Mouse (Mus musculus): ENCODE results near the gene Cst8.
"Not testable (repeated sequence)": the region's sequence is repeated elsewhere in the genome, so short reads cannot be mapped to it uniquely, and the experiment has no call there.

The Cst8 gene

DNA sequence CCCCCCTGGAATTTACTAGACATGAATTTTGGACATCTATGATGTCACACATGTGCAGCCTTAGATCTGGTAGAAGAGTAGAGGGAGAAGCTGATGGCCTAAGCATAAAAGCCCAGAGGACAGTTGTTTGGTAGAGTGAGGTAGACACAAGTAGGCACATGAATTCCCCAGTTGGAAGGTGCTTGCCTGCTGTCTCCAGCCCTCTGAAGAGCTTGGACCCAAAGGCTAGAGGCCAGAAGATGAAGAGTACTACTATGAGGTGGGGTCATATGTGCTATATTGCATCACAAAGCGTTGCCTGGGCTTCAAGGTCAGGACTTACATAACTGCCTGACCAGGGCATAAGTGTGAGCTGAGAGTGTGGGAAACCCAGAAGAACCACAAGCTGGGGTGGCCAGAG is at the start of gene Cst8:
Cst8 (plus strand) TSS at position 301 of the 400 bp plus-strand sequence.
- DNase-seq (ENCODE audit: low read depth, low spot score) = no peak

GRCm38 (mm10) chr2:148750058-148750457 is 48.5 kb upstream of the Cst8 start, which contains the start of gene Cstl1:
Gene Cstl1 (plus strand): TSS chr2:148750358.
- no peak for DNase-seq (ENCODE audit: low read depth, low spot score)

DNA sequence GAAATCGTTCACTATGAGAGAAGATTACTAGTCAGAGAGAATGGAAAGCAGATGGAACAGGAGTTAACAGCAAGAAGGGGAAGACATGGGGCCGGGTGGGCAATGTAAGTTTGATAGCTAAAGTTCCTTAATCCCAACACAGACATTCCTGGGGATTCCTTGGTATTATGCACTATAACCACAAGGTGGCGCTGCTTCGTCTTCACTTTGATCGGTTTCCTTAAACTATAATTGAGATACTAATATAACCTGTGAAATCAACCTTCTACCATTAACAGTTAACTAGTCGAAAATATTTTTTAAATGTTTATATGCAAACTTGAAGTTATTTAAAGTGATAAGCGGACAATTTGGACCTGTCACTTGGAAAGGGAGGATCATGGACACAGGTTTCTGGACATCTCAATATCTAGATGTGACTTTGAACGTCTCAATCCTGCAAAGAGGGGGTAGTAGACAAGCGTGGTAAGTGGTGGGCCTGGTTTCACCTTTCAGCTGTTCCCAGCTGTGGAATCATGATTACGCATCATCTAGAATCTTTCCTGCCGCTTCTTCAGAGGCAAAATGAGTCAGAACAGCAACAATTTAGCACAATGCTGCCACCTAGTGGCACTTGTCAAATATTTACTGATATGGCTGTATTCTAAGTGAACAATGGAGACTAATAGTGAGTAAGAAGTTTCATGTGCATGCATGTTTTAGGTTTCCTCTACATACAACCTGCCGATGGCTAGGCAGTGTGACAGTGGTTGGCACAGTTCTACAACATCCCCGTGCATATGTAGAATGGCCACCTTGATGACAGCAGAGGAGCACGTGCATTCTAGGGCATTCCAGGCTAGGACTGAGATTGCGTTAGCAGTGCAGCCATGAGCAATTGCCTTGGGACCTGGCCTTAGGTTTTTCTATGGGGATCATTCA is 46.4 kb upstream of the Cst8 start:
- peak; percentile 87 for DNase-seq (ENCODE audit: low read depth, low spot score)

DNA sequence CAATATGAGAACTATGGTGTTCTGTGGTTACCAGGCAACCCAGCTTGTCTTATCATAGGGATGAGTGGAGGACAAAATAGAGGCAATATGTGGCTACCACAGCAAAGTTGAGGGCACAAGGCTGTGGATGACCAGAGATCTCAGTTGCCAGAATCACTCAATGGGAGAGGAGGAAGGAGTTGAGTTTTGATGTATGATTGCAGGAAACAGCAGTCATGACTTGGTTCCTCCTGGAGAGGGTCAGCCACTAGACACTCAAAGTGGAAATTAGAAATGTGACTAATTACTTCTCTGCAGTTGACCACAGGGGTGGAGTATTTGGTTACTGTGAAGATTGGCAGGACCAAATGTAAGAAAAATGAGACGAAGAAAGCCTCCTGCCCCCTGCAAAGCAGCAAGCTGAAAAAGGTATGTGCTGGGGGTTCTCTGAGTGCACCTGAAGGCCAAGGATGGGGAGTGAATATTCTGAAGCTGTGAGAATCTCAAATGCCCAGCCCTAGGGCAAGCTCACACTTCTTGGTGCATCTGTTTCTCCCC is 44.2 kb upstream of the Cst8 start:
- no peak for DNase-seq (ENCODE audit: low read depth, low spot score)

DNA sequence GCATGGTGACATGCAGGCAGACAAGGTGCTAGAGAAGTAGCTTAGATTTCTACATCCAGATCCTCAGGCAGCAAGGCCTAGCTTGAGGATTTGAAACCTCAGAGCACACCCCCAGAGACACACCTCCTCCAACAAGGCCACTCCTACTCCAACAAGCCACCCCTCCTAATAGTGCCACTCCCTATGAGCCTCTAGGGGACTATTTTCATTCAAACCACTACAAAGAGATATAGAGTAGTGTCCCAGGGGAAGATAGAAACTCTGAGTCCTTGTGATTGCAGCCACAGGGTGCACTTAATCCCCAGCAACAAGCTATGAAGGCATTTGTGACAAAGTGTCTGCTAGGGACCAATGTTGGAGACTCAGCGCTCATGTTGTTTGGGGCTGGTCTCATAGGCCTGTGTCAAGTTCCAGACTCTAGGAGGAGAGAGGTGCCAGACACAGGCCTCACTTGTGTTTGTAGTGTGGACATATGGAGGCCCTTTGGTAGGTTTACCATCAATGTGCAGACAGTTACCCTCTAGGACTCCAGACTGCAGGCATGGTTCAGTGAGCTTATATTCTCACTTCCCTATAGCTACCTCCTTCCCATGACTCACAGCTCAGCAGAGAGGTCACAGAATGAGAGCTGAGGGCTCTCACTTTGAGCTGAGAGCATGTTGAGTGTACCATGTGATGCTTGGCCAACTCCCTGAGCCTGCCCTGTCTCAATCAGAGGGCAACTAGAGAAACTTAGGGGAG is 34.8 kb upstream of the Cst8 start:
- DNase-seq (ENCODE audit: low read depth, low spot score) = peak; percentile 17

GRCm38 (mm10) chr2:148771397-148771796 is 27.2 kb upstream of the Cst8 start, which contains the start of gene Cst11:
Gene Cst11 (minus strand): TSS chr2:148771497.
- not testable (repeated sequence) for DNase-seq (ENCODE audit: low read depth, low spot score)

GRCm38 (mm10) chr2:148781709-148782108 is 16.9 kb upstream of the Cst8 start, which contains the start of gene 8030411F24Rik:
Gene 8030411F24Rik (plus strand): TSS chr2:148782009.
- DNase-seq (ENCODE audit: low read depth, low spot score) = no peak

DNA sequence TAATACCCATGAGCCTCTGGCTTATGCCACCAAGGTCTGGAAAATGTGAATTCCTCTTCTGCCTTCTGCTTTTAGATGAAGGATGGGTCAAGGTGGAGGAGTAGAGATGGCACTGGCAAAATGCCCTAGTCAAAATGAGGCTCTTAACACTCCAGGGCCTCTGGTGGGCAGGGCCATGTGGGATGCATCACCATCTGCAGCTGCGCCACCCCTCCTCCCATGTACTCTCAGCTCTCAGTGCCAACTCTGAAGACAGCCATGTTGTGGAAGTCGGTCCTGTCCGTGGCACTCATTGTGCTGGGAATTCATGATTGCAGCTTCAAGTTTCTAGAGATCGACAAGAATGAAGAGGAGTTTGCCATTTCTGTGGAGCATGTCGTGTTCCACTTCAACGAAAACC is 9.4 kb upstream of the Cst8 start, which contains the start of gene Cst12:
Cst12 (plus strand) TSS at position 220 of the 400 bp plus-strand sequence.
- no peak for DNase-seq (ENCODE audit: low read depth, low spot score)

DNA sequence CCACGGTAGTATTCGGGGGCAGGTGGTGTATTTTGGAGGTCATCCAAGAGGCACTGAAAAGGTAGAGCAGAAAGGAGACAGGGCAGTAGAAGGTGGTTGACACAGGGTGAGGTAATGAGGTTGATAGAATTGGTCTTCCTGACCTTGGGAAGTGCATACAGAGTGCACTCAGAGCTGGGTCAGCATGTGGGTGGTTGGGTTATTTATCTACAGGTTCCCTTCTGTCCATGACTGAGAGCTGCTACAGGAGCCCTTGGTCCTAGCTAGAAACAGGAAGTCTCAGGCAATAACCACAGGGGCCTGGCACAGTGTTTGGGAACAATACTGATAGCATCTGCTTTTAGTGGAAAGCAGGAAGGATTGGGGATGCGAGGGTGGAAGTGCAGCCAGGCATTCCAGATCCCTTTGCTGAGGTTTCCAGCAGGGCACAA is 2.9 kb downstream of the Cst8 start:
- no peak for DNase-seq (ENCODE audit: low read depth, low spot score)

- no peak for DNase-seq (ENCODE audit: low read depth, low spot score)
Measured at GRCm38 (mm10) chr2:148806696-148807095, 8.1 kb downstream of the Cst8 start.

DNA sequence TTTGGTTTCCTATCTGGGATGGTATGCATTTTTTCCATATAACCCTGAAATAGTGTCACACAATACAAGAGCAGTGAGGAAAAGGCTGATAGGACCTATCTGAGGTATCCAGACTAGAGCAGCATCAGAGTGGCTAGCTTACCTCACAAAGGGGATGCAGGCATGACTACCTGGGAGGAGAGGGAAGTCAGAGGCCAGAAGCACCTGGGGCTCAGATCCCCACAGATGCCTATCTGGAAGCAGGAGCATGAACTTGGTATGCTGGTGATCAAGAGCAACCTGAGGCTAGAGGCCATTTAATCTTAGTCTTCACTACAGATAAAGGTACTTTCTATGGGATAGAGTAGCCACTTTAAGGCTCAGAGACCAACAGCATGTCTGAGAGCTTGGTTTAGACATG is 21.3 kb downstream of the Cst8 start, which contains the start of gene Cst13:
Cst13 (plus strand) TSS at position 173 of the 400 bp plus-strand sequence.
- DNase-seq (ENCODE audit: low read depth, low spot score) = no peak

DNA sequence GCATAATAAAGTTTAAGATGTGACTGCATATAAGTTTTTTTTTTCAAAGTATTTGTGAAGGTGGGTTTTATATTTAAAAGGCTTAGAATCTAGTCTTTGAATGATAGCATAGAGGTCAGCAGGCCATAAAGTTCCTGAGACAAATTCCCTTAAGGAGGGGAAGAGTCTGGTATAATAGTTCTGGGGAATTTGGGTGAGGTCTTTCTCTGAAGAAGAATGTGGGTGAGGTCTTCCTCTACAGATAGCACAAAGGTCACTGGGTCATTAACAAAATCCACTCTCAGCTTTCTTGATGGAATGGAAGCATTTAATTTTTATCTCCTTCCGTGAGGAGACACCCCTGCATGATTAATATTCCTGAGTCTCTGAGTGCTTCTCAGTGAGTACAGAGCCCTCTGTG is 27.4 kb downstream of the Cst8 start:
- peak; percentile 35 for DNase-seq (ENCODE audit: low read depth, low spot score)

DNA sequence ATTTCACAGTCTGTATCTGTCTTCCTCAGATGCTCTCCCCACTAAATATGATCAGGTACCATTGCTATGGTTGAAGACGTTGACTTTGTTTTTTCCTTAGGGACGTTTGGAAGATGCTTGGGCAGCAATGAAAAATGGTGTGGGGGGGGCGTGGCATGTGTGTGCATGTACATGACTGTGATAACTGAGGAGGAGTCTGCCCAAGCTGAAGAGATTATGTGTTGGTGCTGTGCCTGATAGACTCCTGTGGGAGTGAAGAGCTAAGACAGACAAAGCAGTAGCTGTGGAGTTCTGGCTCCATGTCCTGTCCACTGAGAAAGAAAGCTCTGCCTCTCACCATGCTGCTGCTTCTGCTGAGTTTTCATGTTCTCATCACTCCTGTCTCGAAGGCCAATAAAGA is 36.3 kb downstream of the Cst8 start, which contains the start of gene Cst9:
Cst9 (plus strand) TSS at position 236 of the 400 bp plus-strand sequence.
- DNase-seq (ENCODE audit: low read depth, low spot score) = no peak

GRCm38 (mm10) chr2:148838075-148838777 is 39.6 kb downstream of the Cst8 start:
- no peak for DNase-seq (ENCODE audit: low read depth, low spot score)

DNA sequence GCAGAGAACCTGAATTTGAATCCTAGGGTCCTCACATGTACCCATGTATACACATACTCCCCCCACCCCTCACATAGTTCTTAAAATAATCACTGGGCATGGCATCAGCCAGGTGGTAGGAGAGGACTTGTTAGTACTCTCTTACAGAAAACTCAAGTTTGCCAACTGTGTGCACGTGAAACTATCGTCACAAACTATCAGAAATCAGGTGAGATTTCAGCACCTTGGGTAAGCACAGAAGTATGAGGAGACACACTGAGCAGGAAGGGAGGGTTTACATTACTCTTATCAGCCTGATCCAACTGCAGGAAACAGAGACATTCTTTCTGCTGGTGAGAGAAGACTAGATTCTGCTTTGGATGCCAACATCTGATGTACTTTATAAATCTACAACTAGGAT is 40.6 kb downstream of the Cst8 start:
- DNase-seq (ENCODE audit: low read depth, low spot score) = no peak

DNA sequence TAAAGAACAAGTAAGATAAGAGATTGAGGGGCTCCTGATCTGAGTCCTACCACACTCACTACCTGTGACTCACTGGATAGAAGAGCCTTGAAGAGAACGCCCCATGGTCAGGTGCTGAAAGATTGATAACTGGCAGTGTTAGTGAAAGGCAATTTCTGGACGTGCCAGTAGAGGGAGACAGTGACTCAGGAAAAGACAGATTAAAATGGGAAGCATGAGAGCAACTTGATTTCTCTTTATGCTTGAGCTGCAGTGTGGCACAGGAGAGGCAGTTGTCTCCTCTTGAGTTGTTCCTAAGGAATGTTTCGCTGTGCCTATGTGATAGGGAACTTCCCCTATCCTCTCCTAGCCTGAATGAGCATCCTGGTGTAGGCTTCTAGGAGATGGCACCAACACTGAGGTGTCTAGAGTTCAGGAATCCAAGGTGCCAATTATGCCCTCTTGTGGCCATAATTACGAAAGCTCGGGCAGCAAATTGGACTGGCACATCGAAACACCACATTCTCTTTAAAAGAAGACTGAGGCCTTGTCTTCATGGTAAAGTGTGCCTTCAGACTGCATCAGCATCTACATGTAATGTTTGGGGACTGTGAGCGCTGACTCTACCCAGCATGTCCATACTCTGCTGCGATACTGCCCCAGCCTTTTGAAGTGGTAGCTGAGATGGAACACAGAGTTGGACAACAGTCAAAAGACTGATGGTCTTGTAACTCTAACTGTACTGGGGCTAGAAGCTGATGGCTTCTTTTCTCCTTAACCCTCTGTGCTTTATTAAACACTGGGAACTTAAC is 52.7 kb downstream of the Cst8 start:
- DNase-seq (ENCODE audit: low read depth, low spot score) = peak; percentile 82
